Mouse (Mus musculus) bone marrow macrophage, adult 2 months (primary cell): ENCODE measurements around the gene Clns1a.

Experiments used
- CTCF ChIP-seq: IDR thresholded peaks from 2 replicates; pipeline ENCODE4 v1.5.1; 2012; ENCODE audit warnings: low read depth, mild to moderate bottlenecking, low read length, moderate library complexity
- POLR2A ChIP-seq: IDR thresholded peaks from 2 replicates; pipeline ENCODE4 v1.6.1; 2012; ENCODE audit warnings: mild to moderate bottlenecking, low read depth, low read length, borderline replicate concordance

- TF ChIP-seq CTCF: no peak
- TF ChIP-seq POLR2A: no peak
Measured at GRCm38 (mm10) chr7:97714651-97715050, 18.2 kb downstream of the Clns1a start.
